Mouse (Mus musculus) intestine, postnatal 0 days (tissue): ENCODE results near the gene Sbk2. TPM values are rescaled to one million over a fixed set of nuclear protein-coding genes. Genes with fewer than 3 reads are reported as not detected.
A peak's percentile ranks its signal among the peaks of the same experiment; 100 is the strongest.

Experiments used
- ATAC-seq: fragments of 200-750 bp; cut with Nextera tagmentation; 2 replicates; pipeline ENCODE4 v1.8.0; 2017; ENCODE audit warnings: mild to moderate bottlenecking, moderate TSS enrichment, moderate library complexity
- H3K27ac ChIP-seq: fragments of 300-500 bp; sonication (generic); 2 replicates; pipeline ENCODE4 v1.5.1; 2014; ENCODE audit warnings: mild to moderate bottlenecking, low read depth, low read length, moderate library complexity
- H3K27me3 ChIP-seq: fragments of 300-500 bp; sonication (generic); replicated peaks from 2 replicates; pipeline ENCODE4 v1.6.1; 2014; ENCODE audit warnings: low read length, mixed read lengths; ENCODE audit not compliant: control insufficient read depth, insufficient read depth
- H3K36me3 ChIP-seq: fragments of 300-500 bp; sonication (generic); 2 replicates; pipeline ENCODE4 v1.6.1; 2014; ENCODE audit warnings: mild to moderate bottlenecking, moderate library complexity; ENCODE audit not compliant: control insufficient read depth, insufficient read depth
- H3K4me1 ChIP-seq: fragments of 300-500 bp; sonication (generic); replicated peaks from 2 replicates; pipeline ENCODE4 v1.6.1; 2014; ENCODE audit warnings: antibody characterized with exemption, low read length, mixed read lengths; ENCODE audit not compliant: control insufficient read depth, insufficient read depth
- H3K4me2 ChIP-seq: fragments of 300-500 bp; sonication (generic); replicated peaks from 2 replicates; pipeline ENCODE4 v1.6.1; 2014; ENCODE audit warnings: low read depth, mild to moderate bottlenecking, moderate library complexity
- H3K4me3 ChIP-seq: fragments of 300-500 bp; sonication (generic); 2 replicates; pipeline ENCODE4 v1.5.1; 2014; ENCODE audit warnings: low read depth, low read length
- H3K9ac ChIP-seq: fragments of 300-500 bp; sonication (generic); 2 replicates; pipeline ENCODE4 v1.6.1; 2014; ENCODE audit warnings: mild to moderate bottlenecking, low read depth, low read length
- H3K9me3 ChIP-seq: fragments of 300-500 bp; sonication (generic); 2 replicates; pipeline ENCODE4 v1.6.1; 2016; ENCODE audit warnings: mixed run types; ENCODE audit not compliant: control insufficient read depth
- CTCF ChIP-seq: sonication (generic); IDR thresholded peaks from 2 replicates; pipeline ENCODE4 v1.5.1; 2016; ENCODE audit warnings: low read depth, mild to moderate bottlenecking, control low read depth, antibody characterized with exemption, moderate library complexity
- WGBS: fragments of 180-500 bp; shearing (Covaris S2); extraction: QIAGEN DNeasy Blood & Tissue Kit; methylation state at CpG from one replicate; pipeline ENCODE4 v1.1.7; 2014; 5-methylcytosine and 5-hydroxymethylcytosine counted together
- polyA plus RNA-seq: library from polyadenylated mRNA; unstranded; fragments of >200 nt; fragmentation: Nextera tagmentation; extraction: Ambion mirVana; gene quantifications from 2 replicates; pipeline ENCODE4 v1.2.1, GENCODE M21; 2015

The Sbk2 gene
- polyA plus RNA-seq, 1 experiment from 2014 or later: 0.47 TPM

DNA sequence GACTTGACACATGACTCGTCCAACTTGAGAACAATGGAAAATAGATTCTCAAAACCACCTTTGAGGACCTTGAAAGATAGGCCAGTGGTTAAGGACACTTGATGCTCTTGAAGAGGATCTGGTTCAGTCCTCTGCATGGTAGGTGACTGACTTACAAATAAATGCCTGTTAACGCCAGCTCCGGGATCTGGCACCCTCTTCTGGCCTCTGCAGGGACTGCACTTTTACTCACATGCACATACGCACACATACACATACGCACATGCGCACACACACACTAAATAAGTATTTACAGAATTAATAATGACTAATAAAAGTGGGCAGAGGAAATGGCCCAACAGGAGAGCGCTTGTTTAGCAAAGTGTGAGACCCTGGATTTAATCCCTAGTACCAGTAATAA, 12.6 kb upstream of the Sbk2 start:
- no peaks in the 10 kb centered on the region for H3K36me3 ChIP-seq
- H3K4me3 ChIP-seq: no peak overlapping the region
- no peak overlapping the region for H3K9ac ChIP-seq
- H3K4me1 ChIP-seq: no peaks in the 10 kb centered on the region
- no peak for ATAC-seq
- H3K27ac ChIP-seq: no peak overlapping the region
- peak; percentile 38 for TF ChIP-seq CTCF
- H3K9me3 ChIP-seq: peaks cover 3% of the 10 kb centered on the region; the same call in 1 of the 2 replicates
- 91% methylated on average over 7 of the region's 7 CpGs for WGBS
- H3K27me3 ChIP-seq: no peaks in the 10 kb centered on the region
- H3K4me2 ChIP-seq: no peak overlapping the region

DNA sequence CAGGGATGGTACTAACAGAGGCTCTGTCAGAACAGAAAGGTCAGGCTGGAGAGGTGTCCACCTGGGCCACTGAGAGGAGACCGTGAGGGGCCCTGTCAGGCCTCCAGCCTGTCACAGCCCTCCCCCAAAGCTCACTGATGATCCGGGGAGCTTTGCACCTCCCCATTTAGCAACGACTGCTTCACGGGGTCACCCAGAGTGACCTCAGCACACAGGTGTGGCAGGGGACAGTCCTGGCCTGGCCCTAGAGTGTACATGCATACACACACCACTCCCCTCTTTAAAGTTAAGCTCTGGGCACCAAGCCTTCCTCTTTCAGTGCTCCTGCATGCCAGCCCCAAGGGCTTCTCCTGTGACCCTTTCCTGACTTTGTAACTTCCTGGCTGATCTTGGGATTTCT, 11.2 kb upstream of the Sbk2 start:
- Histone ChIP-seq H3K27ac (no peak overlapping the region), H3K4me2 (no peak overlapping the region), H3K4me1 (no peaks in the 10 kb centered on the region), H3K9me3 (peaks cover 3% of the 10 kb centered on the region; the same call in 1 of the 2 replicates), H3K9ac (no peak overlapping the region), H3K4me3 (no peak overlapping the region), H3K27me3 (no peaks in the 10 kb centered on the region), H3K36me3 (no peaks in the 10 kb centered on the region)
- whole genome bisulfite sequencing: 51% methylated on average over 4 of the region's 4 CpGs
- no peak for ATAC-seq
- TF ChIP-seq CTCF: no peak

DNA sequence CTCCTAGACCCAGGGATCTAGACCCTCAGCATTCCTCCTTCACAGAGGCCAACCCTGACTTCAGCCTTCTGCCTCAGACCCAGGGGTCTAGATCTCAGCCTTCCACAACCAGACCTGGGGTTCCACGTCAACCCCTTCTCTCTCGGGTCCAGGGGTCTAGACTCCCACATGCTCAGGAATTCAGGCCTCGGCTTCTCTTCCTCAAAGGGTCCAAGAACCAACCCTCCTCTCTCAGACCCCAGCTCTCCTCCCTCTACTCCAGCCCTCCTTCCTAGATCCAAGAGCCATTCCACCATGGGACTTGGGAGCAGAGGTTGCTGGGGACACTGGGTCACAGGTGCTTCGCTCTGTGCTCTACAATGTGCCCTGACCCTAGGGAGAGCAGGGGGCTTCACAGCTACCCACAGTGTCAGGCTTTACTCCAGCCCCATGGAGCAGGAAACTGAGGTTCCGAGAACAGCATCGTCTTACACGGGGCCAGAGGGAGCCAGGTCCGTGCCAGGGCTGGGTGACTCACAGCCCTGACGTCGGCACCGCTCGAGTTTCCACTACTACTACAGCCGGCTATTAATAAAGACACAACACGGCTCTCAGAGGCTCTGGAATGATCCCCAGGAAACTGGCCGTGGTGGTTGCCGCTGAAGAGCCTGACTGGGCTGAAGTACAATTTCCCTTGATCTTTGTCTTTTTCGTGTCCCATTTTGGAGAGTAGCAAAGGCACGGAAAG, 8.3 kb upstream of the Sbk2 start:
- H3K27ac ChIP-seq: no peak overlapping the region
- H3K27me3 ChIP-seq: no peaks in the 10 kb centered on the region
- H3K4me2 ChIP-seq: no peak overlapping the region
- 64% methylated on average over 18 of the region's 18 CpGs for WGBS
- H3K9ac ChIP-seq: no peak overlapping the region
- no peak overlapping the region for H3K4me3 ChIP-seq
- no peaks in the 10 kb centered on the region for H3K36me3 ChIP-seq
- H3K9me3 ChIP-seq: peaks cover 3% of the 10 kb centered on the region; the same call in 1 of the 2 replicates
- H3K4me1 ChIP-seq: no peaks in the 10 kb centered on the region
- no peak for ATAC-seq
- no peak for TF ChIP-seq CTCF

GRCm38 (mm10) chr7:4971710-4972109, 7.5 kb upstream of the Sbk2 start:
- no peak overlapping the region for H3K27ac ChIP-seq
- H3K27me3 ChIP-seq: no peaks in the 10 kb centered on the region
- H3K9ac ChIP-seq: no peak overlapping the region
- no peaks in the 10 kb centered on the region for H3K36me3 ChIP-seq
- WGBS: 28% methylated on average over 7 of the region's 7 CpGs
- peaks cover 2% of the 10 kb centered on the region; the same call in 1 of the 2 replicates for H3K9me3 ChIP-seq
- H3K4me2 ChIP-seq: no peak overlapping the region
- TF ChIP-seq CTCF: no peak
- H3K4me1 ChIP-seq: no peaks in the 10 kb centered on the region
- H3K4me3 ChIP-seq: no peak overlapping the region
- ATAC-seq: no peak

GRCm38 (mm10) chr7:4971068-4971467, 6.9 kb upstream of the Sbk2 start, which contains the start of gene Sbk3:
Sbk3 (minus strand) TSS chr7:4971168.
- Histone ChIP-seq H3K27me3 (no peaks in the 10 kb centered on the region), H3K9ac (no peak within 1 kb of the TSS), H3K36me3 (no peaks in the 10 kb centered on the region), H3K4me2 (no peak within 1 kb of the TSS), H3K4me3 (no peak within 1 kb of the TSS), H3K9me3 (no peaks in the 10 kb centered on the region), H3K27ac (no peak within 1 kb of the TSS), H3K4me1 (no peaks in the 10 kb centered on the region)
- no peak for ATAC-seq
- TF ChIP-seq CTCF: no peak
- WGBS: 30% methylated on average over 6 of the region's 6 CpGs

DNA sequence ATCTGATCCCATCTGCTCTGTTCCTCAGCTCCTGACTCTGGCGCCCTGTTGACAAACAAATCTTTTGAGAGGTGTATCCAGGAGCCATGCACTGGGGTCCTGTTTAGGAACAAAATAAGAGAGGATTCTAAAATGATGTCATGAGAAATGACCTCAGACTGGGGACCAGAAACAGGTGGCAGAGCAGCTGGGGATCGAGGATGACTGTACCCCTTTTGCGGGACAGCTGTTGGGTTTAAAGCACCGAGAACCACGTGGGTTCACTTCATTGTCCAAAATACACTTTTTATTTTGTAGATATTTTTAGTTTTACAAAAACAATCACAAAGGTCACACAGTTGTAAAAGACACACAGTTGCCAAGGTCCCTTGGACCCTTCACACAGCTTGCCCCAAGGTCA, 782 bp upstream of the Sbk2 start:
- Histone ChIP-seq H3K36me3 (no peaks in the 10 kb centered on the region), H3K27me3 (no peaks in the 10 kb centered on the region), H3K9me3 (no peaks in the 10 kb centered on the region), H3K27ac (no peak overlapping the region), H3K4me3 (no peak overlapping the region), H3K9ac (no peak overlapping the region), H3K4me2 (no peak overlapping the region), H3K4me1 (no peaks in the 10 kb centered on the region)
- 77% methylated on average over 5 of the region's 5 CpGs for WGBS
- TF ChIP-seq CTCF: no peak
- no peak for ATAC-seq

DNA sequence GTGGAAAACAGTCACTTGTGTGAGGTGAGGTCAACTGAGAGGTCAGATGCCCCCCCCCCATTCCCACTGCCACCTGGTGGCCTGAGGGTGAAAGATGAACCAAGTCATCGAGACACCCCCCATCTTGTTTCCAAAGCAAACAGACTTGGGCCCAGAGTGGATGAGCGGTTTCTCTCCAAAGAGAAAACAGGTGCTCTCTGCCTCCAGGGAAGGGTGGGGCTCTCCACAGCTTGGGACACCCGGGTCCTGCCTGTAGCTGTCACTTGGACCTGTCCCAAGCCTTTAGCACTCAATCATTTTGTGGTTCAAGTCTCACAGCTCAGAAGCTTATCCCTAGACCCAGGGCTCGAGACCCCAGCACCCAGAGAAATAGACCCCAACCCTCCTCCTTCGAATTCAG, 679 bp downstream of the Sbk2 start:
- 73% methylated on average over 5 of the region's 5 CpGs for WGBS

More for the DNA sequence above, 679 bp downstream of the Sbk2 start:
- Histone ChIP-seq H3K27ac (no peak overlapping the region), H3K9ac (no peak overlapping the region), H3K9me3 (no peaks in the 10 kb centered on the region), H3K4me3 (no peak overlapping the region), H3K4me2 (no peak overlapping the region), H3K4me1 (no peaks in the 10 kb centered on the region), H3K27me3 (no peaks in the 10 kb centered on the region), H3K36me3 (no peaks in the 10 kb centered on the region)
- ATAC-seq: no peak
- TF ChIP-seq CTCF: peak; percentile 21; the same call in 1 of the 2 replicates
